10 mouse cellular contexts compared by ENCODE assay signal in the genomic region with DNA sequence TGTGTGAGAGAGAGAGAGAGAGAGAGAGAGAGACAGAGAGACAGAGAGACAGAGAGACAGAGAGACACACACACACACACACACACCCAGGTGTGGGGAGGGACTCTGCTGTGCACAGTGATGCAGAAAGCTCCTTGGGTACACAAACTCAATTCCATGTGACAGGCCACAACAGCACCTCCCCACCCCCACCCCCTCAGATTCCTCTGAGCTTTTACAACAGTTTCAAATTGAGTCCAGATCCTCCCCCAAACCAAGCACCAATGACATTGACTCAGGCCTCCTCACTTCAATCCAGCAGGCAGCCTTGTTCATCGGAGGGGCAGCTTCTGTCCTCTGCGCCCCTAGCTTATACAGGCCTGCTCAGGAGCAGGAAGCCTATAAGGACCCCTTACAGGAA. TPM values are rescaled to one million over a fixed set of nuclear protein-coding genes. Genes with fewer than 3 reads are reported as not detected.
A peak's percentile ranks its signal among the peaks of the same experiment; 100 is the strongest.
DNase-seq lines count a peak whose midpoint lies in the region; ATAC-seq and TF ChIP-seq lines count a peak whose summit lies in the region.
"Had no signal": no experiment of that assay in that cellular context is flagged by ENCODE, and none has a peak within 500 bp of the region (broad histone marks: within the 10 kb centered on the region; RNA-seq: fewer than 3 reads in every experiment).

No protein-coding gene starts in this region.

- intact Hi-C loops in heart, postnatal 36 days (cut with DNase I) = no loop called here

- ATAC-seq in heart, embryonic 15.5 days (replicated peaks; ENCODE audit: insufficient number of reproducible peaks, insufficient read depth, low FRiP score, low read depth) = no peak
- peak; percentile 16; the same call in 1 of the 2 replicates for ATAC-seq in limb, embryonic 14.5 days (ENCODE audit: low FRiP score, low read depth)
- no peak for ATAC-seq in intestine, embryonic 15.5 days
- ATAC-seq: intestine, postnatal 0 days had no signal

- no peak for TF ChIP-seq POLR2A in limb, embryonic 14.5 days (IDR thresholded peaks at IDR 0.05; ENCODE audit: borderline replicate concordance, extremely low read depth, insufficient read depth, insufficient read length)

- 0 out of 2 replicates have a peak, but pooled peaks cover 11% of the 10 kb centered on the region for H3K36me3 ChIP-seq in heart, embryonic 15.5 days
- peaks cover 22% of the 10 kb centered on the region for H3K36me3 ChIP-seq in limb, embryonic 14.5 days (ENCODE audit: control insufficient read depth, insufficient read depth, low read length)
- H3K36me3 ChIP-seq in intestine, embryonic 15.5 days = peaks cover 5% of the 10 kb centered on the region

- H3K4me2 ChIP-seq in heart, embryonic 15.5 days = no peak overlapping the region
- H3K4me2 ChIP-seq in limb, embryonic 14.5 days (replicated peaks; ENCODE audit: low read depth, low read length, severe bottlenecking) = peak overlapping the region; percentile 20; the same call in 1 of the 2 replicates
- no peak overlapping the region for H3K4me2 ChIP-seq in intestine, embryonic 15.5 days (replicated peaks)

- H3K27me3 ChIP-seq in heart, embryonic 15.5 days = no peaks in the 10 kb centered on the region
- no peaks in the 10 kb centered on the region for H3K27me3 ChIP-seq in limb, embryonic 14.5 days (ENCODE audit: control insufficient read depth, insufficient read depth, low read length)
- H3K27me3 ChIP-seq in intestine, embryonic 15.5 days (replicated peaks) = no peaks in the 10 kb centered on the region

- H3K4me3 ChIP-seq in heart, embryonic 15.5 days = no peak overlapping the region
- H3K4me3 ChIP-seq in limb, embryonic 14.5 days (replicated peaks; ENCODE audit: low read length) = no peak overlapping the region
- H3K4me3 ChIP-seq in intestine, embryonic 15.5 days (replicated peaks) = no peak overlapping the region

- no peak for DNase-seq in heart, postnatal 36 days
- DNase-seq in retina, postnatal 1 day = peak; percentile 59
- DNase-seq in retina, embryonic 14.5 days (ENCODE audit: low spot score) = no peak
- DNase-seq in forelimb bud, embryonic 11.5 days (ENCODE audit: low read depth, low spot score) = peak; percentile 57
- DNase-seq in limb, embryonic 14.5 days (ENCODE audit: low spot score) = peak; percentile 51
- DNase-seq in adrenal gland, adult 18-20 months (ENCODE audit: low spot score in 2 of 2) = no peak
- DNase-seq: thymus, adult 18-20 months had no signal

- H3K9ac ChIP-seq in heart, embryonic 15.5 days = no peak overlapping the region
- H3K9ac ChIP-seq in limb, embryonic 14.5 days (ENCODE audit: low read depth, low read length, severe bottlenecking) = peak overlapping the region; percentile 38
- no peak overlapping the region for H3K9ac ChIP-seq in intestine, embryonic 15.5 days

- peaks cover 14% of the 10 kb centered on the region for H3K4me1 ChIP-seq in heart, embryonic 15.5 days (replicated peaks)
- peaks cover 16% of the 10 kb centered on the region for H3K4me1 ChIP-seq in limb, embryonic 14.5 days (ENCODE audit: control insufficient read depth, insufficient read depth, low read length)
- no peaks in the 10 kb centered on the region for H3K4me1 ChIP-seq in intestine, embryonic 15.5 days (replicated peaks)

- 72% methylated on average over 2 of the region's 2 CpGs for WGBS in heart, embryonic 15.5 days
- 29% methylated on average over 2 of the region's 2 CpGs for WGBS in limb, embryonic 14.5 days
- 63% methylated on average over 2 of the region's 2 CpGs for WGBS in intestine, embryonic 15.5 days

- peak overlapping the region; percentile 25; the same call in 1 of the 2 replicates for H3K27ac ChIP-seq in heart, embryonic 15.5 days
- peak overlapping the region; percentile 80 for H3K27ac ChIP-seq in limb, embryonic 14.5 days (replicated peaks; ENCODE audit: low read depth, low read length)
- no peak overlapping the region for H3K27ac ChIP-seq in intestine, embryonic 15.5 days

- no peaks in the 10 kb centered on the region for H3K9me3 ChIP-seq in heart, embryonic 15.5 days (replicated peaks)
- no peaks in the 10 kb centered on the region; the same call in 1 of the 2 replicates for H3K9me3 ChIP-seq in limb, embryonic 14.5 days (ENCODE audit: control insufficient read depth, low read length)
- H3K9me3 ChIP-seq in intestine, embryonic 15.5 days = no peaks in the 10 kb centered on the region

RNA-seq across cellular contexts. Expression of a gene that starts 14.1 kb away (rescaled TPM):
- 97.5 and 134 TPM in 2 replicates for polyA plus RNA-seq in heart, embryonic 15.5 days (2015; fragmentation: Nextera tagmentation; extraction: Ambion mirVana)
- total RNA-seq in heart, postnatal 36 days (2021) = 10 to 100 TPM; 12.0 to 15.0 TPM
- polyA plus RNA-seq in limb, embryonic 14.5 days (2012; rRNA removed) = 118 and 165 TPM in 2 replicates
- polyA plus RNA-seq in limb, embryonic 14.5 days (2014; fragmentation: Nextera tagmentation; extraction: Ambion mirVana) = 126 and 127 TPM in 2 replicates
- total RNA-seq in adrenal gland, adult 18-20 months (2021) = 10 to 100 TPM; 18.3 to 34.4 TPM
- 89.8 and 100 TPM in 2 replicates for polyA plus RNA-seq in intestine, embryonic 15.5 days (2015; fragmentation: Nextera tagmentation; extraction: Ambion mirVana)

RNA-seq across cellular contexts. Expression of a gene that starts 36.6 kb away (rescaled TPM):
- polyA plus RNA-seq in heart, embryonic 15.5 days (2015; fragmentation: Nextera tagmentation; extraction: Ambion mirVana) = 39.3 and 47.0 TPM in 2 replicates
- total RNA-seq in heart, postnatal 36 days (2021) = 10 to 100 TPM; 22.3 to 22.4 TPM
- polyA plus RNA-seq in limb, embryonic 14.5 days (2012; rRNA removed) = 21.9 and 23.4 TPM in 2 replicates
- polyA plus RNA-seq in limb, embryonic 14.5 days (2014; fragmentation: Nextera tagmentation; extraction: Ambion mirVana) = 40.5 and 41.0 TPM in 2 replicates
- total RNA-seq in adrenal gland, adult 18-20 months (2021) = 100 to 1,000 TPM in 1 of 2 experiments, 10 to 100 TPM in 1; 59.9 to 106 TPM
- 77.5 and 77.7 TPM in 2 replicates for polyA plus RNA-seq in intestine, embryonic 15.5 days (2015; fragmentation: Nextera tagmentation; extraction: Ambion mirVana)

Comparison
In these comparisons a context has a peak if more than half of its experiments do, and no peak if none do; other contexts are left out.
1. DNase-seq: peak in retina, postnatal 1 day (single experiment), forelimb bud, embryonic 11.5 days (single experiment) and limb, embryonic 14.5 days (single experiment); none in heart, postnatal 36 days (0 of 2), retina, embryonic 14.5 days (single experiment) and adrenal gland, adult 18-20 months (0 of 2).